Mouse (Mus musculus) urinary bladder, postnatal 14 days (tissue): ENCODE results near the gene Tiam2.

Experiments used
- DNase-seq: peaks from one replicate; pipeline ENCODE4 v3.0.0; 2021; ENCODE audit warnings: low spot score

Tiam2 gene

GRCm38 (mm10) chr17:3396881-3397281 lies 70.5 kb downstream of the Tiam2 start:
- no peak for DNase-seq

GRCm38 (mm10) chr17:3397836-3398235 lies 71.5 kb downstream of the Tiam2 start:
- no peak for DNase-seq

- no peak for DNase-seq
These were observed 79.1 kb downstream of the Tiam2 start for GRCm38 (mm10) chr17:3405350-3406073.

GRCm38 (mm10) chr17:3407051-3407450 lies 80.7 kb downstream of the Tiam2 start:
- DNase-seq = no peak

- no peak for DNase-seq
These were observed 83.9 kb downstream of the Tiam2 start for GRCm38 (mm10) chr17:3410307-3410706.

GRCm38 (mm10) chr17:3412771-3413170 lies 86.4 kb downstream of the Tiam2 start:
- DNase-seq = no peak

- peak; percentile 42 for DNase-seq
These were observed 89.2 kb downstream of the Tiam2 start for GRCm38 (mm10) chr17:3415580-3415979.

GRCm38 (mm10) chr17:3416401-3416800 lies 90.0 kb downstream of the Tiam2 start:
- no peak for DNase-seq

GRCm38 (mm10) chr17:3419368-3419928 lies 93.1 kb downstream of the Tiam2 start:
- DNase-seq = peak; percentile 21

- DNase-seq = no peak
These were observed 93.8 kb downstream of the Tiam2 start for GRCm38 (mm10) chr17:3420148-3420547.

- no peak for DNase-seq
These were observed 97.0 kb downstream of the Tiam2 start for GRCm38 (mm10) chr17:3423416-3423815.

- DNase-seq = no peak
These were observed 102.3 kb downstream of the Tiam2 start for GRCm38 (mm10) chr17:3428659-3429058.

- DNase-seq = no peak
These were observed 106.5 kb downstream of the Tiam2 start for GRCm38 (mm10) chr17:3432590-3433498.

- no peak for DNase-seq
These were observed 107.3 kb downstream of the Tiam2 start for GRCm38 (mm10) chr17:3433521-3434271.

GRCm38 (mm10) chr17:3435299-3435698 lies 108.9 kb downstream of the Tiam2 start:
- no peak for DNase-seq

GRCm38 (mm10) chr17:3436841-3437515 lies 110.6 kb downstream of the Tiam2 start:
- DNase-seq = no peak

- DNase-seq = no peak
These were observed 116.4 kb downstream of the Tiam2 start for GRCm38 (mm10) chr17:3442526-3443401.

GRCm38 (mm10) chr17:3446191-3446950 lies 120.0 kb downstream of the Tiam2 start:
- no peak for DNase-seq

- peak; percentile 64 for DNase-seq
These were observed 122.4 kb downstream of the Tiam2 start for GRCm38 (mm10) chr17:3448725-3449124.

- peak; percentile 78 for DNase-seq
These were observed 124.7 kb downstream of the Tiam2 start for GRCm38 (mm10) chr17:3451077-3451476.
